Mouse (Mus musculus): ENCODE results near the gene Crbn. TPM values are rescaled to one million over a fixed set of nuclear protein-coding genes. Genes with fewer than 3 reads are reported as not detected.

Gene Crbn
- polyA plus RNA-seq, 1 experiment from 2014 or later, result 64.5 TPM

GRCm38 (mm10) chr6:106760473-106761218 is 39.2 kb downstream of the Crbn start:
- WGBS, result 72% methylated on average over 3 of the region's 3 CpGs
- Histone ChIP-seq H3K4me3 (replicated peaks) (no peak overlapping the region), H3K4me1 (no peaks in the 10 kb centered on the region), H3K9ac (replicated peaks) (no peak overlapping the region), H3K27me3 (replicated peaks) (no peaks in the 10 kb centered on the region), H3K27ac (replicated peaks) (no peak overlapping the region), H3K36me3 (no peaks in the 10 kb centered on the region), H3K9me3 (replicated peaks) (no peaks in the 10 kb centered on the region), H3K4me2 (no peak overlapping the region)
- no peak for ATAC-seq (ENCODE audit: low FRiP score)

GRCm38 (mm10) chr6:106758299-106758698 is 41.6 kb downstream of the Crbn start:
- Histone ChIP-seq H3K27me3 (replicated peaks) (no peaks in the 10 kb centered on the region), H3K27ac (replicated peaks) (no peak overlapping the region), H3K36me3 (no peaks in the 10 kb centered on the region), H3K4me2 (no peak overlapping the region), H3K4me3 (replicated peaks) (no peak overlapping the region), H3K9me3 (replicated peaks) (no peaks in the 10 kb centered on the region), H3K9ac (replicated peaks) (no peak overlapping the region), H3K4me1 (no peaks in the 10 kb centered on the region)
- 87% methylated on average over 3 of the region's 3 CpGs for WGBS
- no peak for ATAC-seq (ENCODE audit: low FRiP score)

- H3K27me3 ChIP-seq (replicated peaks), result no peaks in the 10 kb centered on the region
- no peak overlapping the region for H3K4me3 ChIP-seq (replicated peaks)
- WGBS, result 70% methylated on average over 7 of the region's 7 CpGs
- ATAC-seq (ENCODE audit: low FRiP score), result no peak
- no peak overlapping the region for H3K9ac ChIP-seq (replicated peaks)
- H3K4me1 ChIP-seq, result no peaks in the 10 kb centered on the region
- no peaks in the 10 kb centered on the region for H3K9me3 ChIP-seq (replicated peaks)
- no peak overlapping the region for H3K27ac ChIP-seq (replicated peaks)
- no peaks in the 10 kb centered on the region for H3K36me3 ChIP-seq
- H3K4me2 ChIP-seq, result no peak overlapping the region
Observed at GRCm38 (mm10) chr6:106750291-106750690, 49.6 kb downstream of the Crbn start.

- Histone ChIP-seq H3K27ac (replicated peaks) (no peak within 1 kb of the TSS), H3K4me3 (replicated peaks) (no peak within 1 kb of the TSS), H3K27me3 (replicated peaks) (no peaks in the 10 kb centered on the region), H3K36me3 (no peaks in the 10 kb centered on the region), H3K4me2 (no peak within 1 kb of the TSS), H3K9ac (replicated peaks) (no peak within 1 kb of the TSS), H3K9me3 (replicated peaks) (no peaks in the 10 kb centered on the region), H3K4me1 (no peaks in the 10 kb centered on the region)
- ATAC-seq (ENCODE audit: low FRiP score), result no peak
- 83% methylated on average over 6 of the region's 6 CpGs for WGBS
Observed at GRCm38 (mm10) chr6:106748887-106749388, 50.9 kb downstream of the Crbn start, which contains the start of gene Il5ra. Il5ra (minus strand) TSS chr6:106749037.

- no peaks in the 10 kb centered on the region for H3K27me3 ChIP-seq (replicated peaks)
- no peak overlapping the region for H3K4me3 ChIP-seq (replicated peaks)
- WGBS, result 87% methylated on average over 3 of the region's 3 CpGs
- H3K4me2 ChIP-seq, result no peak overlapping the region
- no peak overlapping the region for H3K27ac ChIP-seq (replicated peaks)
- ATAC-seq (ENCODE audit: low FRiP score), result no peak
- no peak overlapping the region for H3K9ac ChIP-seq (replicated peaks)
- H3K4me1 ChIP-seq, result no peaks in the 10 kb centered on the region
- no peaks in the 10 kb centered on the region for H3K36me3 ChIP-seq
- H3K9me3 ChIP-seq (replicated peaks), result no peaks in the 10 kb centered on the region
Observed at GRCm38 (mm10) chr6:106747804-106748203, 52.1 kb downstream of the Crbn start.

GRCm38 (mm10) chr6:106747251-106747650 is 52.6 kb downstream of the Crbn start:
- no peaks in the 10 kb centered on the region for H3K36me3 ChIP-seq
- no peaks in the 10 kb centered on the region for H3K27me3 ChIP-seq (replicated peaks)
- no peak overlapping the region for H3K27ac ChIP-seq (replicated peaks)
- H3K4me1 ChIP-seq, result no peaks in the 10 kb centered on the region
- no peaks in the 10 kb centered on the region for H3K9me3 ChIP-seq (replicated peaks)
- no peak overlapping the region for H3K4me3 ChIP-seq (replicated peaks)
- WGBS, result 95% methylated on average over 5 of the region's 5 CpGs
- H3K9ac ChIP-seq (replicated peaks), result no peak overlapping the region
- no peak overlapping the region for H3K4me2 ChIP-seq
- no peak for ATAC-seq (ENCODE audit: low FRiP score)

- Histone ChIP-seq H3K4me1 (no peaks in the 10 kb centered on the region), H3K4me3 (replicated peaks) (no peak overlapping the region), H3K27me3 (replicated peaks) (no peaks in the 10 kb centered on the region), H3K36me3 (no peaks in the 10 kb centered on the region), H3K4me2 (no peak overlapping the region), H3K9me3 (replicated peaks) (no peaks in the 10 kb centered on the region), H3K9ac (replicated peaks) (no peak overlapping the region), H3K27ac (replicated peaks) (no peak overlapping the region)
- no peak for ATAC-seq (ENCODE audit: low FRiP score)
- WGBS, result 77% methylated on average over 7 of the region's 7 CpGs
Observed at GRCm38 (mm10) chr6:106745673-106746394, 54.0 kb downstream of the Crbn start.

GRCm38 (mm10) chr6:106743556-106744233 is 56.2 kb downstream of the Crbn start:
- no peaks in the 10 kb centered on the region for H3K4me1 ChIP-seq
- no peak for ATAC-seq (ENCODE audit: low FRiP score)

GRCm38 (mm10) chr6:106740244-106740825 is 59.5 kb downstream of the Crbn start:
- no peaks in the 10 kb centered on the region for H3K9me3 ChIP-seq (replicated peaks)
- H3K4me2 ChIP-seq, result no peak overlapping the region
- no peak overlapping the region for H3K27ac ChIP-seq (replicated peaks)
- no peaks in the 10 kb centered on the region for H3K4me1 ChIP-seq
- no peak for ATAC-seq (ENCODE audit: low FRiP score)
- H3K4me3 ChIP-seq (replicated peaks), result no peak overlapping the region
- H3K9ac ChIP-seq (replicated peaks), result no peak overlapping the region
- H3K36me3 ChIP-seq, result no peaks in the 10 kb centered on the region
- WGBS, result 96% methylated on average over 1 of the region's 1 CpGs
- H3K27me3 ChIP-seq (replicated peaks), result no peaks in the 10 kb centered on the region

More at GRCm38 (mm10) chr6:106743556-106744233, 56.2 kb downstream of the Crbn start:
- no peak overlapping the region for H3K9ac ChIP-seq (replicated peaks)
- H3K27ac ChIP-seq (replicated peaks), result no peak overlapping the region
- WGBS, result 77% methylated on average over 7 of the region's 7 CpGs
- no peaks in the 10 kb centered on the region for H3K27me3 ChIP-seq (replicated peaks)
- H3K4me2 ChIP-seq, result no peak overlapping the region
- H3K9me3 ChIP-seq (replicated peaks), result no peaks in the 10 kb centered on the region
- no peak overlapping the region for H3K4me3 ChIP-seq (replicated peaks)
- no peaks in the 10 kb centered on the region for H3K36me3 ChIP-seq

- no peak overlapping the region for H3K4me3 ChIP-seq (replicated peaks)
- no peak overlapping the region for H3K27ac ChIP-seq (replicated peaks)
- no peaks in the 10 kb centered on the region for H3K9me3 ChIP-seq (replicated peaks)
- H3K4me1 ChIP-seq, result no peaks in the 10 kb centered on the region
- H3K4me2 ChIP-seq, result no peak overlapping the region
- 69% methylated on average over 3 of the region's 3 CpGs for WGBS
- H3K27me3 ChIP-seq (replicated peaks), result no peaks in the 10 kb centered on the region
- ATAC-seq (ENCODE audit: low FRiP score), result no peak
- H3K9ac ChIP-seq (replicated peaks), result no peak overlapping the region
- no peaks in the 10 kb centered on the region for H3K36me3 ChIP-seq
Observed at GRCm38 (mm10) chr6:106738229-106738628, 61.6 kb downstream of the Crbn start.

GRCm38 (mm10) chr6:106732563-106732962 is 67.3 kb downstream of the Crbn start:
- H3K9ac ChIP-seq (replicated peaks), result no peak overlapping the region
- no peak overlapping the region for H3K4me3 ChIP-seq (replicated peaks)
- no peak overlapping the region for H3K27ac ChIP-seq (replicated peaks)
- H3K27me3 ChIP-seq (replicated peaks), result no peaks in the 10 kb centered on the region
- H3K36me3 ChIP-seq, result no peaks in the 10 kb centered on the region
- 88% methylated on average over 4 of the region's 4 CpGs for WGBS
- 0 out of 2 replicates have a peak, but pooled peaks cover 2% of the 10 kb centered on the region for H3K4me1 ChIP-seq
- no peak overlapping the region for H3K4me2 ChIP-seq
- no peak for ATAC-seq (ENCODE audit: low FRiP score)
- no peaks in the 10 kb centered on the region for H3K9me3 ChIP-seq (replicated peaks)
